Mouse (Mus musculus): ENCODE data around the gene Enthd1. TPM values are rescaled to one million over a fixed set of nuclear protein-coding genes. Genes with fewer than 3 reads are reported as not detected.

Gene Enthd1
- total and polyA plus RNA-seq, 3 experiments = not detected

GRCm38 (mm10) chr15:80566696-80567095 lies 1.7 kb upstream of the Enthd1 start:
- 91% methylated on average over 6 of the region's 6 CpGs for WGBS
- Histone ChIP-seq H3K4me1 (ENCODE audit: control insufficient read depth, insufficient read depth, low read length) (no peaks in the 10 kb centered on the region), H3K27ac (no peak overlapping the region), H3K4me3 (no peak overlapping the region), H3K27me3 (ENCODE audit: control insufficient read depth, insufficient read depth, low read length) (no peaks in the 10 kb centered on the region), H3K79me2 (replicated peaks; ENCODE audit: control insufficient read depth, insufficient read depth, low read length) (no peaks in the 10 kb centered on the region; the same call in 1 of the 2 replicates), H3K36me3 (ENCODE audit: control insufficient read depth, insufficient read depth, low read length) (no peaks in the 10 kb centered on the region), H3K9ac (ENCODE audit: low read depth, low read length) (no peak overlapping the region)
- TF ChIP-seq POLR2A (IDR thresholded peaks at IDR 0.05; ENCODE audit: insufficient read depth, low read depth, low read length) (no peak), CTCF (IDR thresholded peaks at IDR 0.05) (no peak), EP300 (IDR thresholded peaks at IDR 0.05; ENCODE audit: insufficient read depth, low read depth, low read length) (no peak)
- DNase-seq = no peak
- intact Hi-C loops (cut with DNase I) = no loop called here

- Histone ChIP-seq H3K9ac (ENCODE audit: low read depth, low read length) (no peak overlapping the region), H3K27me3 (ENCODE audit: control insufficient read depth, insufficient read depth, low read length) (no peaks in the 10 kb centered on the region; the same call in 1 of the 2 replicates), H3K4me1 (ENCODE audit: control insufficient read depth, insufficient read depth, low read length) (no peaks in the 10 kb centered on the region; the same call in 1 of the 2 replicates), H3K27ac (no peak overlapping the region), H3K36me3 (ENCODE audit: control insufficient read depth, insufficient read depth, low read length) (no peaks in the 10 kb centered on the region), H3K4me3 (no peak overlapping the region), H3K79me2 (replicated peaks; ENCODE audit: control insufficient read depth, insufficient read depth, low read length) (no peaks in the 10 kb centered on the region; the same call in 1 of the 2 replicates)
- peak; percentile 45 for TF ChIP-seq CTCF (IDR thresholded peaks at IDR 0.05)
- TF ChIP-seq POLR2A (IDR thresholded peaks at IDR 0.05; ENCODE audit: insufficient read depth, low read depth, low read length) = no peak
- no peak for TF ChIP-seq EP300 (IDR thresholded peaks at IDR 0.05; ENCODE audit: insufficient read depth, low read depth, low read length)
- intact Hi-C loops (cut with DNase I) = no loop called here
- no peak for DNase-seq
- WGBS = 89% methylated on average over 6 of the region's 6 CpGs
These were observed 1.2 kb downstream of the Enthd1 start for GRCm38 (mm10) chr15:80563634-80564208.

- Histone ChIP-seq H3K4me1 (ENCODE audit: control insufficient read depth, insufficient read depth, low read length) (no peaks in the 10 kb centered on the region; the same call in 1 of the 2 replicates), H3K36me3 (ENCODE audit: control insufficient read depth, insufficient read depth, low read length) (no peaks in the 10 kb centered on the region), H3K27me3 (ENCODE audit: control insufficient read depth, insufficient read depth, low read length) (no peaks in the 10 kb centered on the region; the same call in 1 of the 2 replicates), H3K27ac (no peak overlapping the region), H3K79me2 (replicated peaks; ENCODE audit: control insufficient read depth, insufficient read depth, low read length) (no peaks in the 10 kb centered on the region; the same call in 1 of the 2 replicates), H3K4me3 (no peak overlapping the region), H3K9ac (ENCODE audit: low read depth, low read length) (no peak overlapping the region)
- intact Hi-C loops (cut with DNase I) = no loop called here
- 76% methylated on average over 3 of the region's 3 CpGs for WGBS
- no peak for DNase-seq
- TF ChIP-seq EP300 (IDR thresholded peaks at IDR 0.05; ENCODE audit: insufficient read depth, low read depth, low read length) (no peak), POLR2A (IDR thresholded peaks at IDR 0.05; ENCODE audit: insufficient read depth, low read depth, low read length) (no peak), CTCF (IDR thresholded peaks at IDR 0.05) (no peak)
These were observed 2.5 kb downstream of the Enthd1 start for GRCm38 (mm10) chr15:80562446-80562845.

- DNase-seq = no peak
- H3K36me3 ChIP-seq (ENCODE audit: control insufficient read depth, insufficient read depth, low read length) = no peaks in the 10 kb centered on the region
- H3K4me1 ChIP-seq (ENCODE audit: control insufficient read depth, insufficient read depth, low read length) = no peaks in the 10 kb centered on the region; the same call in 1 of the 2 replicates
- no peak overlapping the region for H3K27ac ChIP-seq
- TF ChIP-seq EP300 (IDR thresholded peaks at IDR 0.05; ENCODE audit: insufficient read depth, low read depth, low read length) = no peak
- TF ChIP-seq POLR2A (IDR thresholded peaks at IDR 0.05; ENCODE audit: insufficient read depth, low read depth, low read length) = no peak
- TF ChIP-seq CTCF (IDR thresholded peaks at IDR 0.05) = no peak
- H3K79me2 ChIP-seq (replicated peaks; ENCODE audit: control insufficient read depth, insufficient read depth, low read length) = no peaks in the 10 kb centered on the region; the same call in 1 of the 2 replicates
- H3K9ac ChIP-seq (ENCODE audit: low read depth, low read length) = no peak overlapping the region
- H3K27me3 ChIP-seq (ENCODE audit: control insufficient read depth, insufficient read depth, low read length) = no peaks in the 10 kb centered on the region; the same call in 1 of the 2 replicates
- no peak overlapping the region for H3K4me3 ChIP-seq
- WGBS = 45% methylated on average over 15 of the region's 15 CpGs
- intact Hi-C loops (cut with DNase I) = no loop called here
These were observed 4.0 kb downstream of the Enthd1 start for GRCm38 (mm10) chr15:80560646-80561580.

- TF ChIP-seq EP300 (IDR thresholded peaks at IDR 0.05; ENCODE audit: insufficient read depth, low read depth, low read length) (no peak), CTCF (IDR thresholded peaks at IDR 0.05) (no peak), POLR2A (IDR thresholded peaks at IDR 0.05; ENCODE audit: insufficient read depth, low read depth, low read length) (no peak)
- WGBS = 44% methylated on average over 14 of the region's 14 CpGs
- Histone ChIP-seq H3K36me3 (ENCODE audit: control insufficient read depth, insufficient read depth, low read length) (no peaks in the 10 kb centered on the region), H3K4me1 (ENCODE audit: control insufficient read depth, insufficient read depth, low read length) (no peaks in the 10 kb centered on the region; the same call in 1 of the 2 replicates), H3K9ac (ENCODE audit: low read depth, low read length) (no peak overlapping the region), H3K4me3 (no peak overlapping the region), H3K27me3 (ENCODE audit: control insufficient read depth, insufficient read depth, low read length) (no peaks in the 10 kb centered on the region; the same call in 1 of the 2 replicates), H3K27ac (no peak overlapping the region), H3K79me2 (replicated peaks; ENCODE audit: control insufficient read depth, insufficient read depth, low read length) (no peaks in the 10 kb centered on the region; the same call in 1 of the 2 replicates)
- intact Hi-C loops (cut with DNase I) = no loop called here
- DNase-seq = no peak
These were observed 5.0 kb downstream of the Enthd1 start for GRCm38 (mm10) chr15:80559978-80560377.
